Mouse (Mus musculus) kidney, postnatal 0 days (tissue): Measurements from ENCODE around the gene Gm9913. TPM values are rescaled to one million over a fixed set of nuclear protein-coding genes. Genes with fewer than 3 reads are reported as not detected.

ENCODE experiments used
- ATAC-seq: fragments of 200-750 bp; cut with Nextera tagmentation; replicated peaks from 2 replicates; pipeline ENCODE4 v1.8.0; 2017; ENCODE audit warnings: low read depth, moderate number of reproducible peaks, moderate TSS enrichment, moderate library complexity; ENCODE audit not compliant: low FRiP score
- DNase-seq: peaks from one replicate; pipeline ENCODE4 v3.0.0-alpha.2; 2016; ENCODE audit warnings: low spot score
- H3K27ac ChIP-seq: fragments of 300-500 bp; sonication (generic); 2 replicates; pipeline ENCODE4 v1.5.1; 2014; ENCODE audit warnings: mild to moderate bottlenecking
- H3K27me3 ChIP-seq: fragments of 300-500 bp; sonication (generic); 2 replicates; pipeline ENCODE4 v1.6.1; 2014; ENCODE audit warnings: low read length, mixed read lengths; ENCODE audit not compliant: insufficient read depth
- H3K36me3 ChIP-seq: fragments of 300-500 bp; sonication (generic); 2 replicates; pipeline ENCODE4 v1.6.1; 2014; ENCODE audit warnings: low read length, mixed read lengths; ENCODE audit not compliant: insufficient read depth
- H3K4me1 ChIP-seq: fragments of 300-500 bp; sonication (generic); replicated peaks from 2 replicates; pipeline ENCODE4 v1.6.1; 2014; ENCODE audit warnings: antibody characterized with exemption, low read length, mixed read lengths; ENCODE audit not compliant: insufficient read depth
- H3K4me2 ChIP-seq: fragments of 300-500 bp; sonication (generic); 2 replicates; pipeline ENCODE4 v1.6.1; 2014; ENCODE audit warnings: mild to moderate bottlenecking, low read length, moderate library complexity, mixed read lengths
- H3K4me3 ChIP-seq: fragments of 300-500 bp; sonication (generic); replicated peaks from 2 replicates; pipeline ENCODE4 v1.5.1; 2014; ENCODE audit warnings: low read depth, low read length
- H3K9ac ChIP-seq: fragments of 300-500 bp; sonication (generic); 2 replicates; pipeline ENCODE4 v1.6.1; 2014; ENCODE audit warnings: low read depth, low read length
- H3K9me3 ChIP-seq: fragments of 300-500 bp; sonication (generic); replicated peaks from 2 replicates; pipeline ENCODE4 v1.6.1; 2016; ENCODE audit warnings: low read length, inconsistent platforms, mixed read lengths
- CTCF ChIP-seq: IDR thresholded peaks from 2 replicates; pipeline ENCODE4 v1.5.1; 2016; ENCODE audit warnings: antibody characterized with exemption, low read depth, mild to moderate bottlenecking, moderate library complexity
- WGBS: fragments of 180-500 bp; shearing (Covaris S2); extraction: QIAGEN DNeasy Blood & Tissue Kit; methylation state at CpG from one replicate; pipeline ENCODE4 v1.1.7; 2014; 5-methylcytosine and 5-hydroxymethylcytosine counted together
- polyA plus RNA-seq: library from polyadenylated mRNA; unstranded; fragments of >200 nt; fragmentation: Nextera tagmentation; extraction: Ambion mirVana; gene quantifications from 2 replicates; pipeline ENCODE4 v1.2.1, GENCODE M21; 2015

The Gm9913 gene
- polyA plus RNA-seq, 1 experiment from 2014 or later, result 0.26 TPM

DNA sequence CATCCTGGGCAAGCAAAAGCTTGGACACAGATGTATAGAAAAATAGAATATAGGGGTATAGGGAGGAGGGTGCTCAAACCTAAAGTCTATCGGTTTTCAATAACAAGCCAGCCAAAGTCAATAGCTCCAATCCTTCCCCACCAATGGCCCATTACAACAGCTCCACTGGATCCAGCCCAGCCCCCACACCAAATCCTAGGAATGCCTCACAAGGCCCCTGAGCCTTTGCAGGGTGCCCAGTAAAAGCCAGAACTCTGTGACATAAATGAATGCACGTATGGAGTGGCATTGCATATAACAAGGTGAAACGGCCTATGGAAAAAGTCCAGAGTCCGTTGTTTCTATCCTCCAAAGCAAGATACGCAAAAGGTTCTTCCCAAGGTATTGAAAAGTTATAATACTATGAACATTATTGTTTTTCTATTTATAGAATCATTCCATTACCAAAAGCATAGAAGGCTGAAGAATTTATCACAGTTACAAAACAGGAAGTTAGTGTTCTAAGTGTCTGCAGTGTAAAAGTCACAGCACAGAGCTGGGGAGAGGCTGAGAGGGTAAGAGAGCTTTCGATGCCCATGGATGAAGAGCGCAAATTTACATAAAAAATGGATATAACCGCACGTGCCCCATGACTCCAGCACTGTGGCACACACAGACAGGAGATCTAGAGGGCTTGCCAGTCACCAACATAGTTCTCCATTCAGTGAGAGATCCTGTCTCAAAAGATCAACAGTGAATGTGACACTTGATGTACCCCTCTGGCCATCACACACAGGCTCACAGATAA lies 23.2 kb upstream of the Gm9913 start:
- no peak for TF ChIP-seq CTCF
- H3K27me3 ChIP-seq, result no peaks in the 10 kb centered on the region
- ATAC-seq (no peak), DNase-seq (no peak)
- H3K9me3 ChIP-seq, result no peaks in the 10 kb centered on the region
- WGBS, result 91% methylated on average over 9 of the region's 9 CpGs
- no peak overlapping the region for H3K9ac ChIP-seq
- H3K27ac ChIP-seq, result no peak overlapping the region
- H3K4me1 ChIP-seq, result no peaks in the 10 kb centered on the region
- no peak overlapping the region for H3K4me2 ChIP-seq
- H3K4me3 ChIP-seq, result no peak overlapping the region
- H3K36me3 ChIP-seq, result no peaks in the 10 kb centered on the region

DNA sequence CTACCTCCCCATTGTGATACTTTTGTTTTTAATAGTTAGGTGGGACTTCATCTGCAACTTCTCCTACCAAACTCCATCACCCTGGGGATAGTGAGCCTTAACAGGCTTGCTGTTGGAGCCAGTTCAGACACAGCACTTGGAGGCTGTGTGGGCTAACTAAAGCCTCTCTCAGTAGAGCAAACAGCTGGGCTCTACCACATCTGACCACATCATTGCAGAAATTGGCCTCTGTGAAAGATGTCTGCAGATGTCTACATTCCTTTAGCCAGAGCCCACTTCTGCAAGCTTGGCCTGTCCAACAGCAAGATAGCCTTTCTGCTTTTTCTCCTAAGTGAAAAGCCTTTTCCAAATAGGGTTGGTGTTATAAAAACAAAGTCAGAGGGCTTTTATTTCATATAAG lies 20.7 kb upstream of the Gm9913 start:
- no peaks in the 10 kb centered on the region for H3K36me3 ChIP-seq
- no peak for ATAC-seq
- no peak overlapping the region for H3K27ac ChIP-seq
- peak; percentile 58 for DNase-seq
- TF ChIP-seq CTCF, result no peak
- H3K9ac ChIP-seq, result no peak overlapping the region
- H3K9me3 ChIP-seq, result no peaks in the 10 kb centered on the region
- no peak overlapping the region for H3K4me3 ChIP-seq
- no peaks in the 10 kb centered on the region for H3K27me3 ChIP-seq
- no peaks in the 10 kb centered on the region for H3K4me1 ChIP-seq
- no peak overlapping the region for H3K4me2 ChIP-seq

DNA sequence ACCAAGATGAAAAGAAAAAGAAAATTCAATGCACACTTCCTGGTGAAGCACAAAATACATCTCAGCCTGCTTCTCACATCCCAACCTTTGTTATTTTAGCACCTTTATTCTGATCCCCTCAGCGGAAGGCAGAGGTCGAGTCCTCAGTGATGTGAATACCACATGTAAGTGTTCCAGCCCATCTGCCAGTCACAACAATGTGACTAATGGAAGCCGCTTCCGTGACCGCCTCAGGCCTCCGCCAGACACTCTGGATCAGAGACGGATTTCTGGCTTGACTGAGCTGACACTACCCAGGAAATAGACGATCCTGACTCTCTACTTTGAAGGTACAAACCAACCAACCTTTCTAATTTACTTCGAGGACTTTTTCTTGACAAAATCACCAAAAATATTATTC lies 20.0 kb upstream of the Gm9913 start:
- no peak for TF ChIP-seq CTCF
- DNase-seq (no peak), ATAC-seq (no peak)
- Histone ChIP-seq H3K4me2 (no peak overlapping the region), H3K9ac (no peak overlapping the region), H3K4me1 (no peaks in the 10 kb centered on the region), H3K4me3 (no peak overlapping the region), H3K36me3 (no peaks in the 10 kb centered on the region), H3K27ac (no peak overlapping the region), H3K27me3 (no peaks in the 10 kb centered on the region), H3K9me3 (no peaks in the 10 kb centered on the region)
- WGBS, result 47% methylated on average over 9 of the region's 9 CpGs

DNA sequence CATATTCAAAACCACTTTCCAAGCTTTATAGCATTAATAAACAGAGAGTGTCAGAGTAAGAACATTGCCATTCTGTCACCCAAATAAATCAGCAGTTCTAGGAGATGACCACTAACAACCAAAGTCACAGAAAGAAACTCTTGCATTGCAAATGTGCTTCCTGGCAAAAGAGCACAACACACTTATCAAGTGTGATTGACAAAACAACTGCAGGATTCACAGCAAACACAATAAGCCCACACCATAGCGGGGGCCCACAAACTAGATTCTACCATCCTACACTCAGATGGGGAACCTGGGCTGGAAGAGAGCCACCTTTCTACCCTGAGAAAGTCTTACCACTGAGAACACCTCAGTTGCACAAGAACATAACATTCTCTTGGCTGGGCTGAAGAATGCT lies 14.9 kb upstream of the Gm9913 start:
- no peak overlapping the region for H3K27ac ChIP-seq
- no peaks in the 10 kb centered on the region for H3K27me3 ChIP-seq
- TF ChIP-seq CTCF, result no peak

DNA sequence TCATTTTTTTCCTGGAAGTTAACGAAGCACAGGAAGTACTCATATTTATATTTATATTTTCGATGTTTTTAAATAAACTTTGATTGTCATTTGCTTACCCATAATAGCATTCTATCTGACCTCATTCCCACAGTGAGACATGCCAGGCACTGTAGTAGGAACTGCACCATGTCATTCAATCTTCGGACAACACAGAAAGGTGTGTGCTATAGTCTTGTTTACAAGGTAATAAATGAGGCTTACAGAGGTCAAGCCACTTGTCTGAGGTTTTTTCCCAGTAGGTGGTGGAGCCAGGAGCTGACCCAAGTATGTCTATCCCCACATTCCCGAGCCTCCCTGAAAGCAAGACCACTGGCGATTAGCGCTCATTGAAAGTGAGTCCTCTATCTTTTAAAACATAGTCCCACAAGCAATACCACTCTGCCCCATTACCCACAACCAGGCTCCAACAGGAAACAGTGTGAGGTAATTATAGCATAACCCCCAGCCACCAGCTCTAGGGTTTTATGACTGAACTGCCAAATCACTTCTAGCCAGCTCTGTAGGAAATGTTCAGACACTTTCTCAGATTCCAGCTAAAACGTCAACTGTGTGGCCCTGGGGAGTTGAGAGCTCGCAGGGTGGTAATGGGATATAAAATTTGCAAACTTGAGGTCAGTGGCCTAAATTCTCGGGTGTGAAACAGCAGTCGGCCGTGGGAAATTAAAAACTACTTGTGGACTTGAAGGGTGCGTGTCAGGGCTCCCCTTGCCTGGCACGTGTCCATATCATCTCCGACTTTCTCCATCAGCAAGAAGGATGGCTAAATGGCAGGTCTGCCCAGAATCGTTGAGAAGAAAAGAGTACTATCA lies 12.6 kb upstream of the Gm9913 start:
- WGBS, result 38% methylated on average over 15 of the region's 15 CpGs
- Histone ChIP-seq H3K9me3 (no peaks in the 10 kb centered on the region), H3K36me3 (no peaks in the 10 kb centered on the region), H3K4me3 (no peak overlapping the region), H3K27ac (no peak overlapping the region), H3K27me3 (no peaks in the 10 kb centered on the region), H3K4me2 (no peak overlapping the region), H3K9ac (no peak overlapping the region), H3K4me1 (no peaks in the 10 kb centered on the region)
- ATAC-seq (no peak), DNase-seq (peak; percentile 39)
- TF ChIP-seq CTCF, result no peak

More for the DNA sequence above, 14.9 kb upstream of the Gm9913 start:
- H3K9ac ChIP-seq, result no peak overlapping the region
- ATAC-seq, result no peak
- WGBS, result 97% methylated on average over 1 of the region's 1 CpGs
- no peak overlapping the region for H3K4me3 ChIP-seq
- no peaks in the 10 kb centered on the region for H3K9me3 ChIP-seq
- no peaks in the 10 kb centered on the region for H3K36me3 ChIP-seq
- no peak overlapping the region for H3K4me2 ChIP-seq
- DNase-seq, result no peak
- no peaks in the 10 kb centered on the region for H3K4me1 ChIP-seq

DNA sequence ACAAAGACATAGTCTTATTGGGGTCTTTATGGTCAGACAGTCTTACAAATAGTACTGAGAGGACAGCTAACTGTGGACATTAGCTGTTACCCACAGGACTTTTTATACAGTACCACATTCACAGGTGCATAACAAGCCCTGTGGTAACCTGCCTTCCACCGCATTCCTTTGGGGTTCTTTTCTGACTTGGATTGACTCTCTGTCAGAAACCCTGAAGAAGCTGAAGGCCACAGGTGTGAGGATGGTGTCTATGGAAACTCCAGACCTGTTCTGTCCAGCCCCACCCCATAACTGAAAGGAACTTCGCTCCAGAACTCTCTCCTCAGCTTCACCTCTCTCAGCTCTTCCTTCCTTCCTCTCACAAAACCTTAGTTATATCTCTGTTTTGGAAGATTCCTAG lies 10.6 kb upstream of the Gm9913 start:
- no peaks in the 10 kb centered on the region for H3K4me1 ChIP-seq
- no peak overlapping the region for H3K4me3 ChIP-seq
- H3K9me3 ChIP-seq, result no peaks in the 10 kb centered on the region
- DNase-seq (no peak), ATAC-seq (no peak)
- H3K9ac ChIP-seq, result no peak overlapping the region
- TF ChIP-seq CTCF, result no peak
- no peak overlapping the region for H3K27ac ChIP-seq
- no peaks in the 10 kb centered on the region for H3K36me3 ChIP-seq
- WGBS, result 100% methylated on average over 2 of the region's 2 CpGs
- H3K4me2 ChIP-seq, result no peak overlapping the region
- H3K27me3 ChIP-seq, result no peaks in the 10 kb centered on the region
